ENCODE assay signal across 9 mouse cellular contexts in the genomic region with DNA sequence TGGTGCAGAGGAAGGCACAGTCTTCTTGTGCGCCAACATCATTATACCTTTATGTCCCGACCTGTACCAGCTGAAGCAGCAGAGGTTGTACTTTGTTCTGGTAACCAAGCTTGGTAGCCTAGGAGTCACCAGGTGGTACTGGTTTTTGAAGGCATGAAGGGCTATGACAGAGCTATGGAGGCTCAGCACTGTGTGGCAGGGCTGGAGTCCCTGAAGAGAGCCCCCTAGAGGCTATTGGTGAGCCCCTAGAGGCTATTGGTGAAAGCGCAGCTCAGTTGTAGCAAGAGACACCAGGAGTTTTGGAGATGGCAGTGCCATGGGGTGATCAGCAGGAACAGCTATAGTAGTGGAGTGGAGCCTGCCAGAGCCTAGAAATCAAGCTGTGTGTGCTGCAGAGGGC. TPM values are rescaled to one million over a fixed set of nuclear protein-coding genes. Genes with fewer than 3 reads are reported as not detected.
DNase-seq lines count a peak whose midpoint lies in the region; ATAC-seq and TF ChIP-seq lines count a peak whose summit lies in the region.
"Had no signal": no experiment of that assay in that cellular context is flagged by ENCODE, and none has a peak within 500 bp of the region (broad histone marks: within the 10 kb centered on the region; RNA-seq: fewer than 3 reads in every experiment).

No protein-coding gene starts in this region.

- no peak overlapping the region for H3K4me3 ChIP-seq in thymus, adult 2 months (ENCODE audit: control insufficient read depth, insufficient read depth, low read length)
- no peak overlapping the region for H3K4me3 ChIP-seq in intestine, embryonic 16.5 days (ENCODE audit: low read length)
- H3K4me3 ChIP-seq: heart, embryonic 15.5 days; stomach, embryonic 15.5 days had no signal

- peak; percentile 41 for DNase-seq in thymus, adult 2 months
- no peak for DNase-seq in thymus, adult 18-20 months
- peak; percentile 63 for DNase-seq in c-Kit-positive CD71-positive TER-119-positive erythroid progenitor cells, embryonic 14.5 days (ENCODE audit: low spot score)
- DNase-seq in lung, postnatal 14 days: peak; percentile 14
- no peak for DNase-seq in right cerebral cortex, postnatal 25 days
- no peak for DNase-seq in layer of hippocampus, adult 8-10 months (ENCODE audit: low spot score in 2 of 2)

- no peak overlapping the region for H3K4me2 ChIP-seq in intestine, embryonic 16.5 days (ENCODE audit: low read depth, low read length)
- H3K4me2 ChIP-seq: heart, embryonic 15.5 days; stomach, embryonic 15.5 days had no signal

- H3K27me3 ChIP-seq in thymus, adult 2 months (ENCODE audit: control insufficient read depth, insufficient read depth, low read length): no peaks in the 10 kb centered on the region
- H3K27me3 ChIP-seq in intestine, embryonic 16.5 days (replicated peaks; ENCODE audit: control insufficient read depth, insufficient read depth, low read length): no peaks in the 10 kb centered on the region
- H3K27me3 ChIP-seq: heart, embryonic 15.5 days; stomach, embryonic 15.5 days had no signal

- peak; percentile 75; the same call in 1 of the 2 replicates for TF ChIP-seq CTCF in thymus, adult 2 months (IDR thresholded peaks at IDR 0.05; ENCODE audit: borderline replicate concordance, control insufficient read depth, extremely low read depth, insufficient read depth, low read length, poor library complexity)

- 76% methylated on average over 3 of the region's 3 CpGs for WGBS in thymus, adult 2 months
- 52% methylated on average over 3 of the region's 3 CpGs for WGBS in intestine, embryonic 16.5 days

- peaks cover 6% of the 10 kb centered on the region for H3K4me1 ChIP-seq in thymus, adult 2 months (replicated peaks; ENCODE audit: control insufficient read depth, insufficient read depth, low read length)
- H3K4me1 ChIP-seq in intestine, embryonic 16.5 days (ENCODE audit: control insufficient read depth, insufficient read depth, low read length): no peaks in the 10 kb centered on the region
- H3K4me1 ChIP-seq: heart, embryonic 15.5 days; stomach, embryonic 15.5 days had no signal

- no peak overlapping the region for H3K27ac ChIP-seq in thymus, adult 2 months (ENCODE audit: control insufficient read depth, insufficient read depth, low read length)
- no peak overlapping the region for H3K27ac ChIP-seq in intestine, embryonic 16.5 days (ENCODE audit: low read length)
- H3K27ac ChIP-seq: heart, embryonic 15.5 days; stomach, embryonic 15.5 days had no signal

- ATAC-seq in intestine, embryonic 16.5 days: peak; percentile 62

- no peak overlapping the region for H3K9ac ChIP-seq in intestine, embryonic 16.5 days (ENCODE audit: low read depth, low read length)
- H3K9ac ChIP-seq: heart, embryonic 15.5 days; stomach, embryonic 15.5 days had no signal

- TF ChIP-seq POLR2A in thymus, adult 2 months (IDR thresholded peaks at IDR 0.05; ENCODE audit: control insufficient read depth, extremely low read depth, insufficient read depth, low read length, poor library complexity): no peak

- no peaks in the 10 kb centered on the region for H3K36me3 ChIP-seq in thymus, adult 2 months (ENCODE audit: control insufficient read depth, insufficient read depth, low read length)
- H3K36me3 ChIP-seq in intestine, embryonic 16.5 days (ENCODE audit: control insufficient read depth, insufficient read depth, low read length): no peaks in the 10 kb centered on the region
- H3K36me3 ChIP-seq: heart, embryonic 15.5 days; stomach, embryonic 15.5 days had no signal

- H3K9me3 ChIP-seq in intestine, embryonic 16.5 days (ENCODE audit: control insufficient read depth, low read length): no peaks in the 10 kb centered on the region
- H3K9me3 ChIP-seq: heart, embryonic 15.5 days; stomach, embryonic 15.5 days had no signal

RNA-seq across cellular contexts. Expression of gene Cd244a, which starts 5.3 kb away (rescaled TPM):
- 1.8 and 1.9 TPM in 2 replicates for polyA plus RNA-seq in thymus, adult 2 months (2012; rRNA removed)
- polyA plus RNA-seq in intestine, embryonic 16.5 days (2015; fragmentation: Nextera tagmentation; extraction: Ambion mirVana): 0.62 and 0.91 TPM in 2 replicates
- 1 to 10 TPM in 2 of 4 experiments, not detected in 2; 1.5 to 1.6 TPM for total RNA-seq in layer of hippocampus, adult 8-10 months (2022)

RNA-seq across cellular contexts. Expression of gene Itln1, which starts 29.2 kb away (rescaled TPM):
- 1.9 and 2.5 TPM in 2 replicates for polyA plus RNA-seq in thymus, adult 2 months (2012; rRNA removed)
- polyA plus RNA-seq in intestine, embryonic 16.5 days (2015; fragmentation: Nextera tagmentation; extraction: Ambion mirVana): 0.20 and 0.23 TPM in 2 replicates
- total RNA-seq in layer of hippocampus, adult 8-10 months (2022): not detected
- polyA plus RNA-seq: heart, embryonic 15.5 days had no signal

RNA-seq across cellular contexts. Expression of gene Ly9, which starts 43.0 kb away (rescaled TPM):
- 30.6 and 32.0 TPM in 2 replicates for polyA plus RNA-seq in thymus, adult 2 months (2012; rRNA removed)
- 0.51 and 0.60 TPM in 2 replicates for polyA plus RNA-seq in intestine, embryonic 16.5 days (2015; fragmentation: Nextera tagmentation; extraction: Ambion mirVana)
- 1 to 10 TPM in 2 of 4 experiments, under 1 TPM in 2; 0.25 to 6.0 (median 2.4) TPM for total RNA-seq in layer of hippocampus, adult 8-10 months (2022)

Comparison
In these comparisons a context has a peak if more than half of its experiments do, and no peak if none do; other contexts are left out.
1. DNase-seq: peak in thymus, adult 2 months (single experiment), c-Kit-positive CD71-positive TER-119-positive erythroid progenitor cells, embryonic 14.5 days (single experiment) and lung, postnatal 14 days (single experiment); none in thymus, adult 18-20 months (0 of 2), right cerebral cortex, postnatal 25 days (single experiment) and layer of hippocampus, adult 8-10 months (0 of 2).
2. RNA of gene Ly9, which starts 43.0 kb away (polyA plus RNA-seq): 30.6 to 32.0 TPM in thymus, adult 2 months; 0.51 to 0.60 TPM in intestine, embryonic 16.5 days; every median in the first group is over 10 times any median in the second.